24 mouse cellular contexts compared by ENCODE assay signal in the genomic region with DNA sequence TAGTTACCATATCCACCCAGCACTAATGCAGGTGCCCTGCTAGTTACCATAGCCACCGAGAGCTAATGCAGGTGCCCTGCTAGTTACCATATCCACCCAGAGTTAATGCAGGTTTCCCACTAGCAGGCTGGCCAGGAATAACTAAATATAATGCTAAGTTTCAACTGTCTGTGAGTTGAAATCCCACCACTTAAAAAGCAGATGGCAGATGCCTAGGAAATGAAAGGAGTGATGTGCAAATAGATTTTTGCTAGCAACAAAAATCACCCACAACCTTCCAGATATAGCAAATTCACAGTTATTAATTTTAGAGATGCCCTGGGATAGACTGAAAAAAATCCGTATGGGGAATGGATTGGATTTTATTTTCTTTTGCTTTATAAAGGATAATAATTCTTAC.
"Had no signal": no experiment of that assay in that cellular context is flagged by ENCODE, and none has a peak within 500 bp of the region (broad histone marks: within the 10 kb centered on the region; RNA-seq: fewer than 3 reads in every experiment).

No protein-coding gene starts in this region.

- DNase-seq: gastrocnemius, postnatal 14 days; gastrocnemius, postnatal 36 days; heart, adult 11 months; heart, adult 2 months; heart, postnatal 14 days; heart, postnatal 36 days; kidney, adult 11 months; kidney, adult 2 months; kidney, adult 9 months; kidney, postnatal 14 days; kidney, postnatal 36 days; layer of hippocampus, postnatal 36 days; left cerebral cortex, postnatal 4 days had no signal

- H3K4me3 ChIP-seq: heart, adult 2 months; heart, embryonic 13.5 days; heart, embryonic 15.5 days; hindbrain, embryonic 13.5 days; hindbrain, embryonic 15.5 days; kidney, embryonic 15.5 days; limb, embryonic 13.5 days; limb, embryonic 15.5 days; liver, embryonic 12.5 days had no signal

- H3K27ac ChIP-seq: heart, adult 2 months; heart, embryonic 13.5 days; heart, embryonic 15.5 days; hindbrain, embryonic 13.5 days; hindbrain, embryonic 15.5 days; hindbrain, postnatal 0 days; kidney, embryonic 15.5 days; kidney, postnatal 0 days; limb, embryonic 13.5 days; limb, embryonic 15.5 days; liver, embryonic 12.5 days; liver, embryonic 14.5 days had no signal
